Mouse (Mus musculus) MEL (cell line): ENCODE data around the gene Ogt. TPM values are rescaled to one million over a fixed set of nuclear protein-coding genes. Genes with fewer than 3 reads are reported as not detected.

ENCODE experiments used
- DNase-seq: peaks from one replicate; pipeline ENCODE4 v3.0.0; 2011; ENCODE audit warnings: low read depth, low spot score
- H3K27ac ChIP-seq: 2 replicates; pipeline ENCODE4 v1.5.1; 2012; ENCODE audit warnings: low read depth, mild to moderate bottlenecking, control low read depth, low read length, moderate library complexity; ENCODE audit not compliant: control insufficient read depth
- H3K27me3 ChIP-seq, 2 experiments: fragments of 150-350 bp in 1 of 2; sonication (generic) in 1 of 2; 2 replicates each; pipeline ENCODE4 v1.6.1; 2012; ENCODE audit warnings: low read length in 2 of 2, mild to moderate bottlenecking in 2 of 2, improper control_type of control experiment in 1 of 2, moderate library complexity in 1 of 2; ENCODE audit not compliant: insufficient read depth in 2 of 2, control insufficient read depth in 1 of 2
- H3K36me3 ChIP-seq, 2 experiments: 2 replicates each; pipeline ENCODE4 v1.6.1; 2012 to 2014; ENCODE audit warnings: low read length in 2 of 2, improper control_type of control experiment in 1 of 2, inconsistent platforms in 1 of 2, mild to moderate bottlenecking in 1 of 2; ENCODE audit not compliant: insufficient read depth in 2 of 2, control insufficient read depth in 1 of 2
- H3K4me1 ChIP-seq, 2 experiments: fragments of 150-350 bp in 1 of 2; sonication (generic) in 1 of 2; 2 replicates each; pipeline ENCODE4 v1.6.1; 2012; ENCODE audit warnings: low read length in 2 of 2, improper control_type of control experiment in 1 of 2, mild to moderate bottlenecking in 1 of 2; ENCODE audit not compliant: insufficient read depth in 2 of 2, control insufficient read depth in 1 of 2
- H3K4me3 ChIP-seq, 2 experiments: fragments of 150-350 bp in 1 of 2; sonication (generic) in 1 of 2; 2 replicates each; pipeline ENCODE4 v1.5.1; 2012; ENCODE audit warnings: low read depth in 2 of 2, low read length in 2 of 2, mild to moderate bottlenecking in 2 of 2, moderate library complexity in 2 of 2, control low read depth in 1 of 2, improper control_type of control experiment in 1 of 2; ENCODE audit not compliant: control insufficient read depth in 1 of 2, insufficient read depth in 1 of 2
- H3K79me2 ChIP-seq: 2 replicates; pipeline ENCODE4 v1.6.1; 2012; ENCODE audit warnings: mild to moderate bottlenecking, low read length, moderate library complexity; ENCODE audit not compliant: control insufficient read depth, poor library complexity, insufficient read depth
- H3K9ac ChIP-seq: 2 replicates; pipeline ENCODE4 v1.6.1; 2012; ENCODE audit warnings: low read depth, mild to moderate bottlenecking, control low read depth, low read length, moderate library complexity; ENCODE audit not compliant: control insufficient read depth, poor library complexity, severe bottlenecking
- H3K9me3 ChIP-seq: fragments of 150-350 bp; sonication (generic); replicated peaks from 2 replicates; pipeline ENCODE4 v1.6.1; 2012; ENCODE audit warnings: mild to moderate bottlenecking, low read length, improper control_type of control experiment, moderate library complexity; ENCODE audit not compliant: insufficient read depth
- BHLHE40 ChIP-seq: IDR thresholded peaks from 2 replicates; pipeline ENCODE4 v1.6.1; 2012; ENCODE audit warnings: low read depth, mild to moderate bottlenecking, inconsistent platforms, low read length, improper control_type of control experiment, borderline replicate concordance
- CHD2 ChIP-seq: IDR thresholded peaks from 2 replicates; pipeline ENCODE4 v1.6.1; 2011; ENCODE audit warnings: low read length, improper control_type of control experiment
- E2F4 ChIP-seq: IDR thresholded peaks from 2 replicates; pipeline ENCODE4 v1.6.1; 2011; ENCODE audit warnings: low read depth, low read length, improper control_type of control experiment, borderline replicate concordance
- ETS1 ChIP-seq: IDR thresholded peaks from 2 replicates; pipeline ENCODE4 v1.6.1; 2012; ENCODE audit warnings: low read depth, mild to moderate bottlenecking, inconsistent platforms, low read length, improper control_type of control experiment, moderate library complexity
- JUND ChIP-seq: IDR thresholded peaks from 2 replicates; pipeline ENCODE4 v1.6.1; 2011; ENCODE audit warnings: low read depth, mild to moderate bottlenecking, improper control_type of control experiment, low read length
- KAT2A ChIP-seq: conservative IDR thresholded peaks from 2 replicates; pipeline ENCODE4 v1.6.1; 2012; ENCODE audit warnings: low read depth, low read length, improper control_type of control experiment, inconsistent platforms
- MAFK ChIP-seq: IDR thresholded peaks from 2 replicates; pipeline ENCODE4 v1.6.1; 2011; ENCODE audit warnings: low read depth, mild to moderate bottlenecking, low read length, improper control_type of control experiment, borderline replicate concordance
- MAX ChIP-seq: IDR thresholded peaks from 2 replicates; pipeline ENCODE4 v1.6.1; 2011; ENCODE audit warnings: low read length, improper control_type of control experiment
- MAZ ChIP-seq: IDR thresholded peaks from 2 replicates; pipeline ENCODE4 v1.6.1; 2012; ENCODE audit warnings: low read depth, mild to moderate bottlenecking, inconsistent platforms, low read length, improper control_type of control experiment
- MEF2A ChIP-seq: IDR thresholded peaks from 2 replicates; pipeline ENCODE4 v1.6.1; 2014; ENCODE audit warnings: low read depth, mild to moderate bottlenecking, inconsistent platforms, low read length, improper control_type of control experiment; ENCODE audit not compliant: poor library complexity, insufficient replicate concordance, severe bottlenecking; ENCODE audit errors: extremely low read depth
- MXI1 ChIP-seq: IDR thresholded peaks from 2 replicates; pipeline ENCODE4 v1.6.1; 2011; ENCODE audit warnings: mild to moderate bottlenecking, low read depth, low read length, improper control_type of control experiment
- MYB ChIP-seq: IDR thresholded peaks from 2 replicates; pipeline ENCODE4 v1.6.1; 2011; ENCODE audit warnings: mild to moderate bottlenecking, low read depth, low read length, improper control_type of control experiment
- NELFE ChIP-seq: IDR thresholded peaks from 2 replicates; pipeline ENCODE4 v1.6.1; 2011; ENCODE audit warnings: low read depth, low read length, improper control_type of control experiment
- NRF1 ChIP-seq: IDR thresholded peaks from 2 replicates; pipeline ENCODE4 v1.6.1; 2014; ENCODE audit warnings: low read depth, mild to moderate bottlenecking, inconsistent platforms, low read length, improper control_type of control experiment, moderate library complexity; ENCODE audit not compliant: poor library complexity, insufficient read depth, severe bottlenecking
- POLR2AphosphoS2 ChIP-seq: IDR thresholded peaks from 2 replicates; pipeline ENCODE4 v1.6.1; 2011; ENCODE audit warnings: low read length, improper control_type of control experiment
- POLR2AphosphoS5 ChIP-seq: IDR thresholded peaks from 2 replicates; pipeline ENCODE4 v1.6.1; 2012; ENCODE audit warnings: low read depth, borderline replicate concordance, mild to moderate bottlenecking, inconsistent platforms, low read length, moderate library complexity, mixed read lengths
- RAD21 ChIP-seq: IDR thresholded peaks from 2 replicates; pipeline ENCODE4 v1.6.1; 2011; ENCODE audit warnings: mild to moderate bottlenecking, low read depth, low read length, improper control_type of control experiment
- RCOR1 ChIP-seq: IDR thresholded peaks from 2 replicates; pipeline ENCODE4 v1.6.1; 2012; ENCODE audit warnings: low read depth, mild to moderate bottlenecking, inconsistent platforms, low read length, improper control_type of control experiment
- SMC3 ChIP-seq: IDR thresholded peaks from 2 replicates; pipeline ENCODE4 v1.6.1; 2011; ENCODE audit warnings: low read depth, low read length, improper control_type of control experiment
- TAL1 ChIP-seq: IDR thresholded peaks from 2 replicates; pipeline ENCODE4 v1.6.1; 2012; ENCODE audit warnings: mild to moderate bottlenecking, inconsistent platforms, low read length, moderate library complexity, mixed read lengths
- TBP ChIP-seq: IDR thresholded peaks from 2 replicates; pipeline ENCODE4 v1.8.0; 2011; ENCODE audit warnings: low read depth, low read length, improper control_type of control experiment
- TCF12 ChIP-seq: IDR thresholded peaks from 2 replicates; pipeline ENCODE4 v1.6.1; 2014; ENCODE audit warnings: low read depth, mild to moderate bottlenecking, inconsistent platforms, low read length, improper control_type of control experiment, moderate library complexity
- USF1 ChIP-seq: IDR thresholded peaks from 2 replicates; pipeline ENCODE4 v1.6.1; 2014; ENCODE audit warnings: low read depth, mild to moderate bottlenecking, inconsistent platforms, low read length, improper control_type of control experiment, moderate library complexity
- polyA plus RNA-seq, 2 experiments: library from polyadenylated mRNA; stranded (reverse) in 1 of 2; unstranded in 1 of 2; fragments of >175 nt in 1 of 2; fragments of >200 nt in 1 of 2; gene quantifications; 2 replicates each; pipeline versions ENCODE4 v1.2.1 to v1.2.4; 2012; ENCODE audit warnings: low replicate concordance in 2 of 2, low read depth in 1 of 2; ENCODE audit not compliant: insufficient read length in 2 of 2, insufficient read depth in 1 of 2, missing spikeins in 1 of 2
- total RNA-seq: library from RNA; depleted of rRNA; stranded (reverse); fragments of 300-350 nt; gene quantifications from 2 replicates; pipeline ENCODE4 v1.2.3, GENCODE M21; 2012

The Ogt gene
- total and polyA plus RNA-seq, 3 experiments = 20.2 to 41.2 TPM; not detected in 1

DNA sequence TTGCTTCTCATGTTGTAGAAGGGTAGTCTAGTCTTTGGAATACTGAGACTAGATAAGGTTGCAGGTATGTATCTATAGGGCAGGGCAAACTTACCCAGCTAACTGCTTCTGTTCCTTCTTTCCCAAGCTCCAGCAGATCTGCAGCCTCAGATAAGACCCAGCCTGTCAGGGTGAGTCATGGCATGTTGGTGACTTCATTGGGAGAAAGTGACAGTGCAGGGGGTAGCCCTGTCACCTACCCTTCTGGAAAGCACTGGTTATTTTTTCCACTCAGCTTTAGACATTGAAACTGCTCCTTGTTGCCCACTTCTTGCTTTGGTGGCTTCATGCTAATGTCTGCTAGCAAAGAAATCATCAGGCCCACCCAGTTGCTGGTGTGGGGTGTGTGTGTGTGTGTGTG, 90.2 kb downstream of the Ogt start:
- no peaks in the 10 kb centered on the region for H3K27me3 ChIP-seq
- TF ChIP-seq ETS1 (no peak), SMC3 (no peak), USF1 (no peak), MAFK (no peak), MEF2A (no peak), MXI1 (no peak), JUND (no peak), TAL1 (no peak), TBP (no peak), E2F4 (no peak), MAZ (no peak), MAX (no peak), POLR2AphosphoS5 (no peak), NRF1 (no peak), BHLHE40 (no peak), POLR2AphosphoS2 (no peak), NELFE (no peak)
- TF ChIP-seq, all 39 proteins: peak for 0

DNA sequence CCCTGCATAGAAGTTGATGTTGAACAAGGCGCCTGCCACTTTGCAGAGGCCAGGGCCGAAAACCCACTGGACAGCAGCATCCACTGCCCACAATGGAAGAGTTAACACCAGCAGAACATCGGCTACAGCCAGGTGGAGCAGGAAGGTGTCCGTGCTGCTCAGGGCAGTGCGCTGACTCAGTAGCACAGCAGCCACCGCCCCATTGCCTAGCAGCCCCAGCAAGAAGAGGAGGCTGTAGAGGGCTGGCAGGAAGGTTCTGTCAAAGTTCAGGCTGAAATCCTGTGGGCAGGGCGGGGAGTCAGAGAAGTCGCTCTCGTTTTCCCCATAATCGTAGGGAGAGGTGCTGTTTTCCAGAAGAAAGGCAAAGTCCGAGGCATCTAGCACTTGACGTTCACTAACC, 92.8 kb downstream of the Ogt start:
- Histone ChIP-seq H3K36me3 (no peaks in the 10 kb centered on the region), H3K27me3 (no peaks in the 10 kb centered on the region; a peak in 1 of 4 replicates), H3K4me1 (peaks cover 0 to 6% of the 10 kb centered on the region in 2 experiments; a peak in 1 of 4 replicates), H3K4me3 (no peak overlapping the region), H3K9ac (no peak overlapping the region), H3K9me3 (no peaks in the 10 kb centered on the region), H3K27ac (no peak overlapping the region), H3K79me2 (no peaks in the 10 kb centered on the region)
- DNase-seq = no peak
- TF ChIP-seq BHLHE40 = no peak
- TF ChIP-seq MYB = no peak
- TF ChIP-seq RCOR1 = no peak
- TF ChIP-seq MXI1 = no peak
- no peak for TF ChIP-seq MEF2A
- no peak for TF ChIP-seq TCF12
- TF ChIP-seq NRF1 = no peak
- TF ChIP-seq CHD2 = no peak
- TF ChIP-seq POLR2AphosphoS5 = no peak
- no peak for TF ChIP-seq KAT2A
- no peak for TF ChIP-seq RAD21
- TF ChIP-seq JUND = no peak
- TF ChIP-seq MAX = no peak

More for the DNA sequence above, 90.2 kb downstream of the Ogt start:
- H3K4me1 ChIP-seq = peaks cover 0 to 6% of the 10 kb centered on the region in 2 experiments; a peak in 1 of 4 replicates
- H3K4me3 ChIP-seq = no peak overlapping the region
- no peak overlapping the region for H3K27ac ChIP-seq
- H3K9ac ChIP-seq = no peak overlapping the region
- H3K36me3 ChIP-seq = no peaks in the 10 kb centered on the region
- no peaks in the 10 kb centered on the region for H3K9me3 ChIP-seq
- no peak for DNase-seq
- no peaks in the 10 kb centered on the region for H3K79me2 ChIP-seq
